Mouse (Mus musculus): ENCODE results near the gene Igsf10. TPM values are rescaled to one million over a fixed set of nuclear protein-coding genes. Genes with fewer than 3 reads are reported as not detected.
A peak's percentile ranks its signal among the peaks of the same experiment; 100 is the strongest.

Igsf10 gene
- polyA plus RNA-seq, 1 experiment from 2014 or later, result 26.0 TPM

DNA sequence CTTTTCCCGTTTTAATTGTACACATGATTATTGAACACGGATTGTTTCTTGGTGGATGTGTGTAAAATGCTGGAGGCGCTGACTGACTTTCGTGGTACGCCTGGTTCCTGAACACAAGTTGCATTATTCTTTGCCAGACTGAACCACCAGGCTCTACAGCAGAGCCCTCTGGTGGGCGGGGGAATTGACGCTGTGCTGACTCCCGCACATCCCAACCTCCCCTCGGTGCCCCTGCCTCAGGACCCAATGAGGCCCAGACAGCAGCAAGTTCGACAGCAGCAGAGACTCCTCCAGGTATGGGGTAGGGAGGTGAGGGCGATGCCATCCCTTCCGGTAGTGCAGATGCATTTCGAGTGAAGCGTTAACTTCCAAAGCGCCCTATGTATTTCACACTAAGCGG lies 46.5 kb downstream of the Igsf10 start:
- H3K9me3 ChIP-seq (ENCODE audit: control insufficient read depth, low read length), result no peaks in the 10 kb centered on the region
- H3K4me2 ChIP-seq (ENCODE audit: low read depth, low read length), result no peak overlapping the region
- H3K27ac ChIP-seq (replicated peaks; ENCODE audit: low read depth, low read length), result no peak overlapping the region
- no peak for DNase-seq (ENCODE audit: low spot score)
- H3K4me1 ChIP-seq (ENCODE audit: control insufficient read depth, insufficient read depth, low read length), result peaks cover 4% of the 10 kb centered on the region
- H3K27me3 ChIP-seq (replicated peaks; ENCODE audit: control insufficient read depth, insufficient read depth, low read length), result no peaks in the 10 kb centered on the region
- 85% methylated on average over 16 of the region's 16 CpGs for WGBS
- H3K9ac ChIP-seq (ENCODE audit: low read depth, low read length), result no peak overlapping the region
- ATAC-seq (ENCODE audit: low read depth), result no peak
- no peak overlapping the region for H3K4me3 ChIP-seq (ENCODE audit: low read depth, low read length)
- no peaks in the 10 kb centered on the region for H3K36me3 ChIP-seq (ENCODE audit: control insufficient read depth, insufficient read depth, low read length)

DNA sequence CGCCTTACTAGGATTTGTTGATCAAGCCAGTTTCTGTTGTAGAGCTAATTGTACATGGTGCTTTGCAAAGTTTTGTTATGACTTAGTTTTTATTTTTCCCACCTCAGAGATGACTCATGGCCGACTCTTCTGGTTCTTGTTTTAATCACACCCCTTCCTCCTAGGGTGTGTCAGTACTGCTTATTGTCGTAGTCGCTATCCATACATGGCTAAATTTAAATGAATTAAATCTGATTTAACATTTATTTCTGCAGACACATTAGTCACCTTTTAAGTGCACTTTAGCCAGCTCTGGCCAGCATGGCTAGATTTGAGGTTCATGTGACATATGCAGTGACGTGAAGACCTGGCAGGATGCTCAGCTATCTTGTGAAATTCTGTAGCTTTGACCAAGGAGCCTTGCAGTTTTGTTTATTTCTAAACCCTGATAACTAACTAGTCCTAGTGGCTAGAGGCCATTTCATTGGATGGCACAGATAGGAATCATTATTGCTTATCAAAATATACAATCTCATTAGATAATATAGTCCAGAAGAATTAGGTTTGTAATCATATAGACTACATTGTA lies 47.5 kb downstream of the Igsf10 start:
- peaks cover 4% of the 10 kb centered on the region for H3K4me1 ChIP-seq (ENCODE audit: control insufficient read depth, insufficient read depth, low read length)
- H3K9ac ChIP-seq (ENCODE audit: low read depth, low read length), result no peak overlapping the region
- no peak for DNase-seq (ENCODE audit: low spot score)
- ATAC-seq (ENCODE audit: low read depth), result no peak
- no peak overlapping the region for H3K4me3 ChIP-seq (ENCODE audit: low read depth, low read length)
- H3K9me3 ChIP-seq (ENCODE audit: control insufficient read depth, low read length), result no peaks in the 10 kb centered on the region
- H3K27ac ChIP-seq (replicated peaks; ENCODE audit: low read depth, low read length), result no peak overlapping the region
- no peak overlapping the region for H3K4me2 ChIP-seq (ENCODE audit: low read depth, low read length)
- H3K36me3 ChIP-seq (ENCODE audit: control insufficient read depth, insufficient read depth, low read length), result no peaks in the 10 kb centered on the region
- no peaks in the 10 kb centered on the region for H3K27me3 ChIP-seq (replicated peaks; ENCODE audit: control insufficient read depth, insufficient read depth, low read length)
- 68% methylated on average over 5 of the region's 5 CpGs for WGBS

DNA sequence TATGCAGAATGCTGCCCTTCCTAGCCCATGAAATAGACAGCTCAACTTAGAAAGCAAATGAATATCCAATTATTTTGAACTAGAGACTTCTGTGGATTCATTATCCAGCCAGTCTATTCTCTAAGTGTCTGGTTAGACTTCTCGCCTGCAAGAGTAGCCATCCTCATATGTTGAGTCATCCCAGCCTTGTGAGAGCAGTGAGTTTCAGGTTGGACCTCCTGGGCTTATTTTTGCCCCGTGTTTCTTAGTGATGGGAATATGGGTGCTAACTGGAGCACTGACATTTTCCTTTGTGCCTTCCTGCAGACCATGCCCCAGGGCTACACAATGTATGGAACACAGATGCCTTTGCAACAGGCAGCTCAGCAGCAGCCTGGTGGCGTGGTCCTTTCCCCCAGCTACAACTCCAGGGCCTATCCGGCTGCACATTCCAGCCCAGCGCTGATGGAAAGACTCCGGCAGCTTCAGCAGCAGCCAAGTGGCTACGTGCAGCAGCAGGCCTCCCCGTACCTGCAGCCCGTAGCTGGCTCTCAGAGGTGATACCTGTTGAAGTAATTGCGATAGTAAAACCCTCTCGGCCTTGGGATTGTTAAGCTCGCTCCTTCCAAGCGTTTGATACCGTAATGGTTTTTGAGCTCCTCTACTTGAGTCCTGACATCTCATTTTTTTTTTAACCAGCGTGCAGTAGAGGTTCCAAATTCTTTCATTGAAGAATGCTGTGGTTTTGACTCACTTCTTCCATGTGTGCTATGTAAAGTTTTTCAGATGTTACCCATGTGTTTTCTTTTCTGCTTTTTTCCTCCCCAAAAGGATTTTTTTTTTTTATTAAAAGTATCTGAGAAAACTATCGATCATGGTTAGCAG lies 48.3 kb downstream of the Igsf10 start:
- Histone ChIP-seq H3K9me3 (ENCODE audit: control insufficient read depth, low read length) (no peaks in the 10 kb centered on the region), H3K4me2 (ENCODE audit: low read depth, low read length) (peak overlapping the region; percentile 35), H3K27ac (replicated peaks; ENCODE audit: low read depth, low read length) (peak overlapping the region; percentile 77), H3K4me1 (ENCODE audit: control insufficient read depth, insufficient read depth, low read length) (peaks cover 4% of the 10 kb centered on the region), H3K36me3 (ENCODE audit: control insufficient read depth, insufficient read depth, low read length) (no peaks in the 10 kb centered on the region), H3K27me3 (replicated peaks; ENCODE audit: control insufficient read depth, insufficient read depth, low read length) (no peaks in the 10 kb centered on the region), H3K9ac (ENCODE audit: low read depth, low read length) (no peak overlapping the region), H3K4me3 (ENCODE audit: low read depth, low read length) (no peak overlapping the region)
- WGBS, result 46% methylated on average over 16 of the region's 16 CpGs
- DNase-seq (ENCODE audit: low spot score) (peak; percentile 64), ATAC-seq (ENCODE audit: low read depth) (no peak; the same call in 1 of the 2 replicates)

DNA sequence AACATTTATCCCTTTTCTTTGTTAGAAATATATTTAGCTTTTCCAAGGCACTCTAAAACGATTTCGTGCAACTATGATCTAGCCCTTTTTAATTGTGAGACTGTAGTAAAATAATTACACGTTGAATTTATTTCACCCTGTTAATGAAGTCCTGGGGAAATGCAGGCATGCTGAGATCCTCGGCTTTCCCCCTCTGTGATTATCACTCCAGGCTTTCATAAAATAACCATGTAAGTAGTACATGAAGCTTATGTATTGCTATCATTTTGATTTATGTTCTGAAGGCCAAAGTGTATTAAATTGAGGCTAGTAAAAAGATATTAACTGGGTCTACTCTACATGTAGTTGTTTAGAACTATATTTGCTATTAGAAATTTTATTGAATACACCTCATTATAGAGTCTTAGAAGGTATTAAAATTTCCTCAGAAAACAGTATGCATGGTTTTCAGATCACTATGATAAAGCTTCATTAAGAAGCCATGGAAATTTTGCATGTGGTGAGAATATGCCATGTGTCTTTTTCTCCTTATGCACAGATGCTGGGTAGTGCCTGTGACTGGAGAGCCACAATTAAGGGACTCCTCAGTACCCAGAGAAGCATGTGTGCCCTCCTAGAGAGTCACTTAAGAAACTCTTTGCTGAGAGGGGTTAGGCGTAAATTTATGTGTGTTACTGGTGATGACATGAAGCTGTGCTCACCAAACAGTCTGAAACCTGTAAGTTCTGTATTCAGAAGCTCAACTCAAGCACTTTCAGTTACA lies 50.6 kb downstream of the Igsf10 start:
- Histone ChIP-seq H3K4me2 (ENCODE audit: low read depth, low read length) (no peak overlapping the region), H3K4me3 (ENCODE audit: low read depth, low read length) (no peak overlapping the region), H3K9ac (ENCODE audit: low read depth, low read length) (no peak overlapping the region), H3K36me3 (ENCODE audit: control insufficient read depth, insufficient read depth, low read length) (no peaks in the 10 kb centered on the region), H3K27ac (replicated peaks; ENCODE audit: low read depth, low read length) (no peak overlapping the region), H3K27me3 (replicated peaks; ENCODE audit: control insufficient read depth, insufficient read depth, low read length) (no peaks in the 10 kb centered on the region), H3K4me1 (ENCODE audit: control insufficient read depth, insufficient read depth, low read length) (peaks cover 4% of the 10 kb centered on the region), H3K9me3 (ENCODE audit: control insufficient read depth, low read length) (no peaks in the 10 kb centered on the region)
- WGBS, result 83% methylated on average over 5 of the region's 5 CpGs
- DNase-seq (ENCODE audit: low spot score) (no peak), ATAC-seq (ENCODE audit: low read depth) (no peak)

DNA sequence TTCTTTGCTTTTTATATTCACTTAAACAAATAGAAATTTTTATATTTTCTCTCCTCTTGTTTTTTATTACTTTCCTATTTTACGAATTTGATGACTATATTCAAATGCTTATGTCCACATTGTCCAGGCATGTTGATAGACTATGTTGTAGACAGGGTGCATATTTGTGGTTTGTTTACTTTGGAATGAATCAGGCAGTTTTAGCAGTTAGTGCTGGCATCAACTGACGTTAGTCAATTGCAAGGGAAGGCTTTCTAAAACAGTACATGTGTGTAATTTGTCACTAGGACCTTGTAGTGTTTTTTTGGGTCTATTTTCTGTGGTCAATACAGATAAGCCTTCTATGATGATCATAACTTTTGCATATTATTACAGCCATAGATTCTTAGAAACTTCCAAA lies 53.6 kb downstream of the Igsf10 start:
- Histone ChIP-seq H3K27me3 (replicated peaks; ENCODE audit: control insufficient read depth, insufficient read depth, low read length) (no peaks in the 10 kb centered on the region), H3K4me3 (ENCODE audit: low read depth, low read length) (no peak overlapping the region), H3K4me1 (ENCODE audit: control insufficient read depth, insufficient read depth, low read length) (no peaks in the 10 kb centered on the region), H3K27ac (replicated peaks; ENCODE audit: low read depth, low read length) (no peak overlapping the region), H3K4me2 (ENCODE audit: low read depth, low read length) (no peak overlapping the region), H3K9ac (ENCODE audit: low read depth, low read length) (no peak overlapping the region), H3K9me3 (ENCODE audit: control insufficient read depth, low read length) (no peaks in the 10 kb centered on the region), H3K36me3 (ENCODE audit: control insufficient read depth, insufficient read depth, low read length) (no peaks in the 10 kb centered on the region)
- 49% methylated on average over 2 of the region's 2 CpGs for WGBS
- ATAC-seq (ENCODE audit: low read depth), result no peak
- peak; percentile 27 for DNase-seq (ENCODE audit: low spot score)

DNA sequence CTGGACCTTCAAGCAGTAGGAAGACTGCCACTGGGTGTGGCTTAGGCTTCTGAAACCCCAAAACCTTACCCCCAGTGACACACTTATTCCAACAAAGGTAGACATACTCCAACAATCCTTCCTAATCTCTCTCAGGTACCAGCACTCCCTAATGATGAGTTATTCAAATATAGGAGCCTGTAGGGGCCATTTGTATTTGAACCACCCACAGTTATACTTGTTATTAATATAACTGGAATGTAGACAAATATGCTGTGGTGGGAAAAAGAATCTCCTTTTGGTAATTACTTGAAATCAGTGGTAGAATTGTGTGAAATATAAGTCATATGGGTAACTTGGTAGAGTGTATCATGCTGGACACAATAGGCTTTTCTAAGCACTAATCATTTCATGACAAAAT lies 65.6 kb downstream of the Igsf10 start:
- Histone ChIP-seq H3K27ac (replicated peaks; ENCODE audit: low read depth, low read length) (no peak overlapping the region), H3K27me3 (replicated peaks; ENCODE audit: control insufficient read depth, insufficient read depth, low read length) (no peaks in the 10 kb centered on the region)

DNA sequence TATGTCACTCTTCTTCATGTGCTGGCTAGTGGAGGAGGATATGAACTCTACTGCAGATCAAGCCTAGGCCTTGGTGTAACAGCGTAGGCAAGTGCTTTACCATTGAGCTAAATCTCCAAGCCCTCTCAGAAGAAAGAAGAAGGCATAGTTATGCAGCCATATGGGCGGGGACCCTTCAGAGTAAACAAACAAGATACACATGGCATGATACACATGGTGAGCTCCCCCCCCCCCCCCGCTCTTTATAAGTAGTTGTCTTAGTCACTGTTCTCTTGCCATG lies 66.0 kb downstream of the Igsf10 start:
- H3K4me2 ChIP-seq (ENCODE audit: low read depth, low read length), result no peak overlapping the region
- DNase-seq (ENCODE audit: low spot score) (no peak), ATAC-seq (ENCODE audit: low read depth) (no peak)
- H3K4me1 ChIP-seq (ENCODE audit: control insufficient read depth, insufficient read depth, low read length), result no peaks in the 10 kb centered on the region
- H3K27ac ChIP-seq (replicated peaks; ENCODE audit: low read depth, low read length), result no peak overlapping the region
- no peak overlapping the region for H3K9ac ChIP-seq (ENCODE audit: low read depth, low read length)
- 0 out of 2 replicates have a peak, but pooled peaks cover 4% of the 10 kb centered on the region for H3K36me3 ChIP-seq (ENCODE audit: control insufficient read depth, insufficient read depth, low read length)
- no peaks in the 10 kb centered on the region for H3K27me3 ChIP-seq (replicated peaks; ENCODE audit: control insufficient read depth, insufficient read depth, low read length)
- no peak overlapping the region for H3K4me3 ChIP-seq (ENCODE audit: low read depth, low read length)
- H3K9me3 ChIP-seq (ENCODE audit: control insufficient read depth, low read length), result no peaks in the 10 kb centered on the region
- WGBS, result 89% methylated on average over 2 of the region's 3 CpGs

More for the DNA sequence above, 65.6 kb downstream of the Igsf10 start:
- ATAC-seq (ENCODE audit: low read depth), result no peak
- Histone ChIP-seq H3K4me1 (ENCODE audit: control insufficient read depth, insufficient read depth, low read length) (no peaks in the 10 kb centered on the region), H3K9ac (ENCODE audit: low read depth, low read length) (no peak overlapping the region), H3K9me3 (ENCODE audit: control insufficient read depth, low read length) (no peaks in the 10 kb centered on the region), H3K4me2 (ENCODE audit: low read depth, low read length) (no peak overlapping the region), H3K36me3 (ENCODE audit: control insufficient read depth, insufficient read depth, low read length) (0 out of 2 replicates have a peak, but pooled peaks cover 4% of the 10 kb centered on the region), H3K4me3 (ENCODE audit: low read depth, low read length) (no peak overlapping the region)
- DNase-seq (ENCODE audit: low spot score), result no peak

DNA sequence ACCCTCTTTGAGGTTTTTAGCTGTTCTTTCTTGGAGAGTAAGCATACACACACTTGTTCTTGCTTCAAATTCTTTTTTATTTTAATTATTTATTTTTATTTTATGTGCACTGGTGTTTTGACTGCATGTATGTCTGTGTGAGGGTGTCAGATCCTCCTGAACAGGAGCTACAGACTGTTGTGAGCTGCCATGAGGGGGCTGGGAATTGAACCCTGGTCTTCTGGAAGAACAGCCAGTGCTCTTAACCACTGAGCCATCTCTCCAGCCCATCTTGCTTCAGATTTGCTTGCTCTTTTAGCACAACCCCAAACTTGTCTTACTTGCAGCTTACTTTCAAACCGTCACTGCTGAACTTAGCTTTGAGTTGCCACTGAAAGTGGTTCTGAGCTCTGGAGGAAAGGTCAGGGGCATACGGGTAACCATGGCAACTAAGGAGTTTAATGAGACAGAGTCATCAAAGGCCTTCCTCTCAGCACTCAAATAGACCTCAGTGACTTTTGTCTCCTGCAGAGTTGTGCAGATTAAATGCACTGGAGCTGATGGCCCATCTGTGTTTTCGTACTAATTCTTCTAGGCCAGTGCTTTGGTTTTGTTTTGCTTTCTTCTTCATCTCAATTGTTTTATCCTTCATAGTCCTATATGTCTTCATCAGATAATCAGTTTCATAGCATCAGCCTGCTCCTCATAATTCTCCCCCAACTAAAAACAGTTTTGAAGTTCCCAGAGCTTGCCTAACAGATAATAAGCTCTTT lies 66.5 kb downstream of the Igsf10 start:
- Histone ChIP-seq H3K27me3 (replicated peaks; ENCODE audit: control insufficient read depth, insufficient read depth, low read length) (no peaks in the 10 kb centered on the region), H3K27ac (replicated peaks; ENCODE audit: low read depth, low read length) (no peak overlapping the region), H3K4me1 (ENCODE audit: control insufficient read depth, insufficient read depth, low read length) (no peaks in the 10 kb centered on the region), H3K9me3 (ENCODE audit: control insufficient read depth, low read length) (no peaks in the 10 kb centered on the region), H3K4me3 (ENCODE audit: low read depth, low read length) (no peak overlapping the region), H3K9ac (ENCODE audit: low read depth, low read length) (no peak overlapping the region), H3K36me3 (ENCODE audit: control insufficient read depth, insufficient read depth, low read length) (0 out of 2 replicates have a peak, but pooled peaks cover 4% of the 10 kb centered on the region), H3K4me2 (ENCODE audit: low read depth, low read length) (no peak overlapping the region)
- DNase-seq (ENCODE audit: low spot score) (no peak), ATAC-seq (ENCODE audit: low read depth) (no peak)
- 40% methylated on average over 3 of the region's 3 CpGs for WGBS

Data from embryonic facial prominence, embryonic 14.5 days (tissue).